Mouse (Mus musculus) myocyte (in vitro differentiated cells): Measurements from ENCODE around the gene Rnaseh2a. TPM values are rescaled to one million over a fixed set of nuclear protein-coding genes. Genes with fewer than 3 reads are reported as not detected.

Experiments used
- H3K27me3 ChIP-seq: one replicate; pipeline ENCODE4 v1.6.1; 2011; ENCODE audit not compliant: control insufficient read depth, insufficient read depth, insufficient read length
- H3K36me3 ChIP-seq: one replicate; pipeline ENCODE4 v1.6.1; 2011; ENCODE audit not compliant: control insufficient read depth, insufficient read depth
- H3K4me2 ChIP-seq: one replicate; pipeline ENCODE4 v1.6.1; 2011; ENCODE audit warnings: low read depth, control low read depth
- H3K4me3 ChIP-seq: one replicate; pipeline ENCODE4 v1.5.1; 2011; ENCODE audit warnings: mild to moderate bottlenecking, control low read depth, moderate library complexity
- H3K79me2 ChIP-seq: one replicate; pipeline ENCODE4 v1.6.1; 2011; ENCODE audit not compliant: control insufficient read depth, insufficient read depth
- H3ac ChIP-seq: one replicate; pipeline ENCODE4 v1.6.1; 2011; ENCODE audit not compliant: control insufficient read depth, insufficient read length
- CEBPB ChIP-seq: IDR thresholded peaks from 2 replicates; pipeline ENCODE4 v1.6.1; 2011; ENCODE audit warnings: mild to moderate bottlenecking, moderate library complexity; ENCODE audit not compliant: poor library complexity, insufficient read depth, severe bottlenecking
- E2F4 ChIP-seq: IDR thresholded peaks from one replicate; pipeline ENCODE4 v1.6.1; 2011; ENCODE audit warnings: mild to moderate bottlenecking, control low read depth, moderate library complexity; ENCODE audit not compliant: insufficient read depth
- MAX ChIP-seq: IDR thresholded peaks from one replicate; pipeline ENCODE4 v1.6.1; 2011; ENCODE audit warnings: low read depth, mild to moderate bottlenecking, control low read depth
- MYOD1 ChIP-seq, 3 experiments: IDR thresholded peaks; one replicate each; pipeline ENCODE4 v1.6.1; 2011; ENCODE audit warnings: control low read depth in 2 of 3, low read depth in 2 of 3, mild to moderate bottlenecking in 2 of 3, moderate library complexity in 1 of 3; ENCODE audit not compliant: insufficient read length in 2 of 3, control insufficient read depth in 1 of 3
- MYOG ChIP-seq, 3 experiments: IDR thresholded peaks; one replicate each; pipeline ENCODE4 v1.6.1; 2011; ENCODE audit warnings: control low read depth in 2 of 3, low read depth in 2 of 3, mild to moderate bottlenecking in 2 of 3; ENCODE audit not compliant: insufficient read length in 2 of 3, control insufficient read depth in 1 of 3, insufficient read depth in 1 of 3
- POLR2A ChIP-seq: IDR thresholded peaks from one replicate; pipeline ENCODE4 v1.6.1; 2011; ENCODE audit warnings: low read depth, mild to moderate bottlenecking, control low read depth, moderate library complexity; ENCODE audit not compliant: insufficient read length
- POLR2AphosphoS2 ChIP-seq: IDR thresholded peaks from one replicate; pipeline ENCODE4 v1.6.1; 2011; ENCODE audit warnings: low read depth, control low read depth; ENCODE audit not compliant: insufficient read length
- REST ChIP-seq: IDR thresholded peaks from one replicate; pipeline ENCODE4 v1.6.1; 2011; ENCODE audit warnings: mild to moderate bottlenecking, control low read depth, moderate library complexity; ENCODE audit not compliant: insufficient read depth, insufficient read length
- SRF ChIP-seq: IDR thresholded peaks from one replicate; pipeline ENCODE4 v1.6.1; 2011; ENCODE audit warnings: low read depth; ENCODE audit not compliant: control insufficient read depth, insufficient read length
- TCF12 ChIP-seq: IDR thresholded peaks from one replicate; pipeline ENCODE4 v1.6.1; 2011; ENCODE audit warnings: mild to moderate bottlenecking, control low read depth; ENCODE audit not compliant: poor library complexity, insufficient read depth, severe bottlenecking
- TCF3 ChIP-seq: IDR thresholded peaks from one replicate; pipeline ENCODE4 v1.6.1; 2011; ENCODE audit warnings: low read depth, control low read depth; ENCODE audit not compliant: insufficient read length
- USF1 ChIP-seq: IDR thresholded peaks from one replicate; pipeline ENCODE4 v1.6.1; 2011; ENCODE audit warnings: low read depth, mild to moderate bottlenecking, control low read depth, moderate library complexity
- polyA plus RNA-seq: library from polyadenylated mRNA; unstranded; fragments of >200 nt; fragmentation: generic; extraction: Trizol; gene quantifications from one replicate; pipeline ENCODE4 v1.2.1, GENCODE M21; 2012; ENCODE audit warnings: missing spikeins

Rnaseh2a gene
- polyA plus RNA-seq, 1 experiment, result 74.1 TPM

DNA sequence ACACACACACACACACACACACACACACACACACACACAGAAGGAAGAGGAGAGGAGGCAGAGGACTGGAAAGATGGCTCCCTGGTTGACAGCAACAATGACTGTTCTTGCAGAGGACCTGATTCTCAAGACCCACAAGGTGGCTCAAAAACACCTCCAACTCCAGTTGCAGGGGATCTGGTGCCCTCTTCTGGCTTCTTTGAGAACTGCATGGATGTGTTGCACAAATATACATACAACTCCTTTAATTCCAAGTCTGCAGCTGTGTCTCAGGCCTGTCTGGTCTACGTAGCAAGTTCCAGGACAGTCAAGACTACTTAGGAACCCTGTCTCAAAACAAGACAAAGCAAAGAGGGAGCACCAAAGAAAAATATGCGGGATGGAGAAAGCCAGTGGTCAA is 12.8 kb downstream of the Rnaseh2a start:
- Histone ChIP-seq H3K36me3 (no peaks in the 10 kb centered on the region), H3ac (no peak overlapping the region)

GRCm38 (mm10) chr8:84952612-84953255 is 16.8 kb downstream of the Rnaseh2a start:
- H3ac ChIP-seq, result no peak overlapping the region
- TF ChIP-seq SRF (peak; percentile 79), POLR2A (no peak), TCF12 (no peak), MYOG (IDR thresholded peaks at IDR 0.05; ENCODE audit: control insufficient read depth in 1 of 3, insufficient read depth in 1 of 3, insufficient read length in 2 of 3, low read depth in 2 of 3) (no peak)
- H3K4me2 ChIP-seq, result peak overlapping the region; percentile 67
- H3K36me3 ChIP-seq, result no peaks in the 10 kb centered on the region
- peaks cover 12% of the 10 kb centered on the region for H3K27me3 ChIP-seq
- H3K4me3 ChIP-seq, result no peak overlapping the region
- no peaks in the 10 kb centered on the region for H3K79me2 ChIP-seq

More for the DNA sequence above, 12.8 kb downstream of the Rnaseh2a start:
- no peak overlapping the region for H3K4me2 ChIP-seq
- no peak for TF ChIP-seq POLR2A
- H3K4me3 ChIP-seq, result no peak overlapping the region
- no peaks in the 10 kb centered on the region for H3K79me2 ChIP-seq
- H3K27me3 ChIP-seq, result no peaks in the 10 kb centered on the region

- Histone ChIP-seq H3K79me2 (no peaks in the 10 kb centered on the region), H3K4me3 (no peak overlapping the region), H3K27me3 (peaks cover 26% of the 10 kb centered on the region), H3K4me2 (no peak overlapping the region), H3ac (no peak overlapping the region), H3K36me3 (no peaks in the 10 kb centered on the region)
- TF ChIP-seq POLR2AphosphoS2 (no peak), E2F4 (no peak), REST (no peak), MYOD1 (IDR thresholded peaks at IDR 0.05; ENCODE audit: control insufficient read depth in 1 of 3, insufficient read length in 2 of 3, low read depth in 2 of 3) (no peak), USF1 (no peak), MYOG (IDR thresholded peaks at IDR 0.05; ENCODE audit: control insufficient read depth in 1 of 3, insufficient read depth in 1 of 3, insufficient read length in 2 of 3, low read depth in 2 of 3) (no peak), TCF3 (no peak), POLR2A (no peak), TCF12 (no peak), SRF (no peak), MAX (no peak), CEBPB (no peak)
Observed at GRCm38 (mm10) chr8:84949753-84950152, 19.8 kb downstream of the Rnaseh2a start.

DNA sequence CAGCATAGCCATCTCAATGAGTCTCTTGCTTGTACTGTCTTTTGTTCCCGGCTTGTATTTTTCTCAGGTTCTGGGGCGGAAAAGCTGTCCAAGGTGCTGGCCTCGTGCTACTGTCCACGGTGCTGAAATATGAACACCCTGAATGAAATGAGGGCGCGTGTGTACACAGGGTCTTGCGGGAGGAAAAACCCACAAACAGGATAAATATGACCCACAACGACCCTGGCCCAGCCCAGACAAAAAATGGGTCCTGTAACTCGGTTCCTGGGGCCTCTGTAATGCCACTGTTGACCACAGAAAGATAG is 22.4 kb downstream of the Rnaseh2a start:
- TF ChIP-seq SRF (no peak), POLR2AphosphoS2 (no peak), MYOG (IDR thresholded peaks at IDR 0.05; ENCODE audit: control insufficient read depth in 1 of 3, insufficient read depth in 1 of 3, insufficient read length in 2 of 3, low read depth in 2 of 3) (no peak), REST (peak; percentile 83), TCF12 (no peak), POLR2A (no peak), MAX (peak; percentile 77), MYOD1 (IDR thresholded peaks at IDR 0.05; ENCODE audit: control insufficient read depth in 1 of 3, insufficient read length in 2 of 3, low read depth in 2 of 3) (no peak), CEBPB (no peak)
- H3K36me3 ChIP-seq, result no peaks in the 10 kb centered on the region
- H3ac ChIP-seq, result no peak overlapping the region
- H3K4me3 ChIP-seq, result no peak overlapping the region
- peaks cover 38% of the 10 kb centered on the region for H3K27me3 ChIP-seq
- no peaks in the 10 kb centered on the region for H3K79me2 ChIP-seq
- H3K4me2 ChIP-seq, result no peak overlapping the region

- H3K27me3 ChIP-seq, result peaks cover 38% of the 10 kb centered on the region
- H3ac ChIP-seq, result no peak within 1 kb of the TSS
- no peak within 1 kb of the TSS for H3K4me2 ChIP-seq
- TF ChIP-seq SRF (no peak), TCF12 (no peak), TCF3 (no peak), MAX (no peak), E2F4 (no peak), MYOG (IDR thresholded peaks at IDR 0.05; ENCODE audit: control insufficient read depth in 1 of 3, insufficient read depth in 1 of 3, insufficient read length in 2 of 3, low read depth in 2 of 3) (no peak), MYOD1 (IDR thresholded peaks at IDR 0.05; ENCODE audit: control insufficient read depth in 1 of 3, insufficient read length in 2 of 3, low read depth in 2 of 3) (no peak)
- H3K79me2 ChIP-seq, result no peaks in the 10 kb centered on the region
- H3K4me3 ChIP-seq, result no peak within 1 kb of the TSS
- no peaks in the 10 kb centered on the region for H3K36me3 ChIP-seq
Observed at GRCm38 (mm10) chr8:84946528-84947240, 22.9 kb downstream of the Rnaseh2a start, which contains the start of gene Rtbdn. Gene Rtbdn (plus strand): TSS chr8:84946991.
